Mouse (Mus musculus) bone marrow, adult 2 months (tissue): Measurements from ENCODE around the gene Nt5e. TPM values are rescaled to one million over a fixed set of nuclear protein-coding genes. Genes with fewer than 3 reads are reported as not detected.

Source experiments
- H3K27ac ChIP-seq: fragments of 200-500 bp; 2 replicates; pipeline ENCODE4 v1.5.1; 2012; ENCODE audit warnings: low read depth, mild to moderate bottlenecking, control low read depth, inconsistent platforms, low read length; ENCODE audit not compliant: control insufficient read depth, poor library complexity, insufficient read depth
- H3K4me1 ChIP-seq: fragments of 200-500 bp; 2 replicates; pipeline ENCODE4 v1.6.1; 2011; ENCODE audit warnings: low read length; ENCODE audit not compliant: control insufficient read depth, insufficient read depth
- H3K4me3 ChIP-seq: fragments of 200-500 bp; replicated peaks from 2 replicates; pipeline ENCODE3; 2011; ENCODE audit warnings: mild to moderate bottlenecking, low read depth, low read length, control low read depth; ENCODE audit not compliant: control insufficient read depth
- CTCF ChIP-seq: fragments of 200-500 bp; IDR thresholded peaks from 2 replicates; pipeline ENCODE4 v1.5.1; 2011; ENCODE audit warnings: low read length, control low read depth; ENCODE audit not compliant: control insufficient read depth, insufficient read depth
- POLR2A ChIP-seq: fragments of 200-500 bp; IDR thresholded peaks from 2 replicates; pipeline ENCODE4 v1.6.1; 2011; ENCODE audit warnings: low read depth, mild to moderate bottlenecking, control low read depth, low read length, borderline replicate concordance; ENCODE audit not compliant: control insufficient read depth
- WGBS: fragments of 180-500 bp; shearing (Covaris S2); methylation state at CpG from one replicate; pipeline ENCODE4 v1.1.7; 2018; 5-methylcytosine and 5-hydroxymethylcytosine counted together
- polyA plus RNA-seq: library from polyadenylated mRNA; stranded (reverse); fragments of >200 nt; gene quantifications from 2 replicates; pipeline ENCODE4 v1.2.4, GENCODE M21; 2011; ENCODE audit warnings: low replicate concordance; ENCODE audit not compliant: missing spikeins, insufficient read depth, insufficient read length

Gene Nt5e
- polyA plus RNA-seq, 1 experiment = 1.8 TPM

DNA sequence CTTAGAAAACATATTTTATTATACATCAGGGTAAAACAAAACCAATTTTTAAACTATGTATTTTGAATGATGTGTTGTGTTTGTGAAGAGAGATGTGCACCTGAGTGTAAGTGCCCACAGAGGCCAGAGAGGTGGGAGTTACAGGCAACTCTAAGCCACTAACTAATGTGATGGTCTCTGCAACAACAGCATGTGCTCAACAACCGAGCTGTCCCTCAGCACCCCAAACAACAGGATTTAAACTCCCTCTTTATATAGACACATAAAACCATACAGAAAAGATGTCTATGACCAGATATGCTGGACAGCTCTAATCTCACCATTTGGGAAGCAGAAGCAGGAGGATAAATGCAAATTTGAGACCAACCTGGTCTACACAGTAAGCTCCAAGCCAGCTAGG is 53.5 kb downstream of the Nt5e start:
- peaks cover 2% of the 10 kb centered on the region; the same call in 1 of the 2 replicates for H3K4me1 ChIP-seq
- H3K27ac ChIP-seq = no peak overlapping the region
- 31% methylated on average over 1 of the region's 1 CpGs for WGBS
- H3K4me3 ChIP-seq = no peak overlapping the region
- no peak for TF ChIP-seq POLR2A
- no peak for TF ChIP-seq CTCF

DNA sequence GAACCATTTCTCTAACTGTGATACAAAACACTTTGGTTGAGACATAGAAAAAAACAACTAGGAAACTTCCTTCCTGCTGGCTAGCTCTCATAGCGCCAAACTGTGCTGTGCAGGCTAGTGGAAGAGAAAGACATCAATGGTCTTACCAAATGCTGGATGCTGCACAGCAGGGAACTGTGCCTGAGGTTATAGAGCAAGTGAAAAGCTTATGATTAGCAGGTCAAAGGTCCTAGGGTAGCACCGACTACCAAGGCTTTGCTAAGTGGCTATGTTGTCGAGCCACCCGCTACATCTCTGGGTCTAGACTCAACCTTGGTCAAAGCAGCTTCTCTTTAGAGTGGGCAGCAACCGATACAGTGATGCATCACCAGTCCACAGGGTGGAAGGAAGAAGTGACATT is 61.8 kb downstream of the Nt5e start:
- Histone ChIP-seq H3K4me3 (no peak overlapping the region), H3K27ac (no peak overlapping the region), H3K4me1 (no peaks in the 10 kb centered on the region)
- WGBS = 83% methylated on average over 5 of the region's 5 CpGs
- TF ChIP-seq POLR2A (no peak), CTCF (no peak)

- H3K4me3 ChIP-seq = no peak overlapping the region
- TF ChIP-seq POLR2A = no peak
- no peak for TF ChIP-seq CTCF
- H3K4me1 ChIP-seq = no peaks in the 10 kb centered on the region
- 85% methylated on average over 8 of the region's 8 CpGs for WGBS
- no peak overlapping the region for H3K27ac ChIP-seq
Observed at GRCm38 (mm10) chr9:88394852-88395251, 67.9 kb downstream of the Nt5e start.

DNA sequence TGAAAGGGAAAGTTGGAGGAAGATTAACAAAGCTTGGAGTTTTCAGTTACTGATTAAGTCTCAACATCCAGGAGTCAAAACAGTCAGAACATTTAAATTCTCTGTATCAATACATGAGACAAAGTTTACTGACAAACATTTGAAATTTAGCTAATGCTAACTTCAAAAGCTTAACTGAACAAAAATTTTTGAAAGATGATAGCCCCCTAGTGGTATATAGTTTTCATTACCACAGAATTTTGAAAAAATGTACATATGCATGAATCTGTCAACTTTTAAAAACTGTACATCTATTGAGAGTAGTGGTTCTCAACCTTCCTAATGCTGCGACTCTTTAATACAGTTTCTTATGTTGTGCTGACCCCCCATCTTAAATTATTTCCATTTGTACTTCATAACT is 71.5 kb downstream of the Nt5e start:
- no peak overlapping the region for H3K27ac ChIP-seq
- no peaks in the 10 kb centered on the region for H3K4me1 ChIP-seq
- H3K4me3 ChIP-seq = no peak overlapping the region
- 49% methylated on average over 1 of the region's 1 CpGs for WGBS
- TF ChIP-seq POLR2A (no peak), CTCF (no peak)

DNA sequence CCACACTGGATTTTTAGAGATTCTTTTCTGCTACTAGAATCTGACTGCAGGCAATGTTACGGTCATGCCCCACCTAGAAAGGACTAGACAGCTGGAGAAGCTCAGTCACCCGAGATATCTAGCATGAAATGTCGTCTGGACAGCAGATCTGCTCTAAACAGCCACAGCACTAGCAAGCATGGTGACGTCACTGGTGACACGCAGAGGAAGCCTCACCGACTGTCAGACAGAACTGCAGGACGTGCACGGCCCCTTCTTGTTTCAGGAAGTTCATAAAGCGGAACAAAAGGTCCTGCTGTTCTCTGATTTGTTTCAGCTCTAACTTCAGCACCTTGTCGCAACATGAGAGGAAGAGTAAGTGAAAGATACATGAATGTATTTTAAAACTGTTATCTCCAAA is 77.1 kb downstream of the Nt5e start:
- Histone ChIP-seq H3K27ac (no peak overlapping the region), H3K4me3 (no peak overlapping the region), H3K4me1 (no peaks in the 10 kb centered on the region)
- TF ChIP-seq CTCF = no peak
- no peak for TF ChIP-seq POLR2A
- WGBS = 18% methylated on average over 10 of the region's 10 CpGs

DNA sequence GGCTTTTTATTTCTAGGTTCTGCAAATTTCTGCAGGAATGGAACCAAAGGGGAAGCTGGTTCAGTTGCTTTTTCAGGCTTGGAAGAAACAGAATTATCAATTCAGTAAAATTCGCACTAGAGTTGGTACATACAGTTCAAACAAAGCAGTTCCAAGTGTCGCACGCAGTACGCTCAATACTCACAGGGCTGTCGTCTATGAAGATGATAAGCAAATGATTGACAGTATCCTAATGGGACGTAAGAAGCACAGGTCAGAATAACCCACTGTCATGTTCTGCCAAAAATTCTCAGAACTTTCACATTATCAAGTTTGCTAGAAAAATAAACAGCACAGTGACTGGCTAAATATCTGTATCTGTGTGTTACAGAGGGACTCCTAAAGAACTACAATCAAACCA is 77.5 kb downstream of the Nt5e start:
- Histone ChIP-seq H3K4me1 (no peaks in the 10 kb centered on the region), H3K27ac (no peak overlapping the region; the same call in 1 of the 2 replicates), H3K4me3 (no peak overlapping the region)
- no peak for TF ChIP-seq POLR2A
- TF ChIP-seq CTCF = no peak
- 67% methylated on average over 6 of the region's 6 CpGs for WGBS

GRCm38 (mm10) chr9:88409978-88410377 is 83.0 kb downstream of the Nt5e start:
- WGBS = 88% methylated on average over 2 of the region's 2 CpGs
- no peak overlapping the region for H3K4me3 ChIP-seq
- TF ChIP-seq CTCF (no peak), POLR2A (no peak)
- H3K4me1 ChIP-seq = no peaks in the 10 kb centered on the region
- no peak overlapping the region for H3K27ac ChIP-seq

DNA sequence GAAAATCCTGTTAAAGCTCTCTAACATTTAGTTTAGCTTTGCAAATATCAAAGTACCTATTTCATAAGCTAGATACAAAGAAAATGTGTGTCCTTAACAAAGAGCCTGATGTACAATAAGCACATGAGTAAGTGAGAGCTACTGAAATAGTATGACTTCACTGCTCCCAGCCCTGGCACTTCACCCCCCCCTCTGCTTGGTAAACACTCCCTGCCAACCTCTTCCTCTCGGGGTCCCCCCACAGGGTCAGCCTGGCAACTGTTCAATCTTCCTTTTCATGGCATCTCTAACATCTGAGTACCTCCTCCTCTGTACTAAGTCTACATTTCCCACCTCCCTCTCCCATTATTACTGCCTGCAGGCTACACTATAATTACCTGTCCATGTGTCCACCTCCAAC is 89.8 kb downstream of the Nt5e start:
- no peak overlapping the region for H3K27ac ChIP-seq
- 46% methylated on average over 1 of the region's 1 CpGs for WGBS
- H3K4me3 ChIP-seq = no peak overlapping the region
- TF ChIP-seq POLR2A (no peak), CTCF (no peak)
- no peaks in the 10 kb centered on the region for H3K4me1 ChIP-seq

Other genes starting within 250 kb of the Nt5e start
- gene Snx14, start 111.8 kb downstream of the Nt5e start, polyA plus RNA-seq = 2.5 and 8.9 TPM in 2 replicates
- gene Gm20537, start 129.4 kb downstream of the Nt5e start, polyA plus RNA-seq = 2.1 TPM in 1 of 2 replicates, not detected in the other
- 80.2 and 101 TPM in 2 replicates for gene Syncrip, start 155.4 kb downstream of the Nt5e start, polyA plus RNA-seq
- gene Zfp949, start 220.8 kb downstream of the Nt5e start, polyA plus RNA-seq = 12.7 and 17.0 TPM in 2 replicates